Mouse (Mus musculus) cerebellum, postnatal 36 days (tissue): ENCODE measurements around the gene Htr6.

Source experiments
- DNase-seq, 2 experiments: peaks; one replicate each; pipeline ENCODE4 v3.0.0; 2021 to 2022; ENCODE audit warnings: mixed read lengths in 2 of 2

Gene Htr6

GRCm38 (mm10) chr4:139043600-139043999, 31.8 kb downstream of the Htr6 start:
- no peak for DNase-seq

DNA sequence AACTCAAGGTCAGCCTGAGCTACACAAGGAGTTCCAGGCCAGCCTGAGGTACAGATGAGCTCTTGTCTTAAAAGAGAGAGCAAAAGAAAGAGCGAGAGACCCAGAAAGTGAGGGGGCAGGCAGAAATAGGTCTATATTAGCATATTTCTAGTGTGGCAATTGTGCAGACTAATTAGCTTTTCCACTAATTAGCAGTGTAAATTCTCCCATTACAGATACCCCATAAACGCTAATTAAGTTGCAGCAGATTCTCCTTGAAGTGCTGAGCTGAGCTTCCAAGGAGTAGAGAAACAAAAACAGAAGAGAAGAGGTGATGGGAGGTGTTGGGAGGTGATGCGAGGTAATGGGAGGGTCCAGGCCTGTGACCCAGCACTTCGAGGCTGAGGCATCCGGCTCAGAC, 32.8 kb downstream of the Htr6 start:
- no peak for DNase-seq

- DNase-seq = no peak
Observed at GRCm38 (mm10) chr4:139040084-139040839, 35.1 kb downstream of the Htr6 start.

DNA sequence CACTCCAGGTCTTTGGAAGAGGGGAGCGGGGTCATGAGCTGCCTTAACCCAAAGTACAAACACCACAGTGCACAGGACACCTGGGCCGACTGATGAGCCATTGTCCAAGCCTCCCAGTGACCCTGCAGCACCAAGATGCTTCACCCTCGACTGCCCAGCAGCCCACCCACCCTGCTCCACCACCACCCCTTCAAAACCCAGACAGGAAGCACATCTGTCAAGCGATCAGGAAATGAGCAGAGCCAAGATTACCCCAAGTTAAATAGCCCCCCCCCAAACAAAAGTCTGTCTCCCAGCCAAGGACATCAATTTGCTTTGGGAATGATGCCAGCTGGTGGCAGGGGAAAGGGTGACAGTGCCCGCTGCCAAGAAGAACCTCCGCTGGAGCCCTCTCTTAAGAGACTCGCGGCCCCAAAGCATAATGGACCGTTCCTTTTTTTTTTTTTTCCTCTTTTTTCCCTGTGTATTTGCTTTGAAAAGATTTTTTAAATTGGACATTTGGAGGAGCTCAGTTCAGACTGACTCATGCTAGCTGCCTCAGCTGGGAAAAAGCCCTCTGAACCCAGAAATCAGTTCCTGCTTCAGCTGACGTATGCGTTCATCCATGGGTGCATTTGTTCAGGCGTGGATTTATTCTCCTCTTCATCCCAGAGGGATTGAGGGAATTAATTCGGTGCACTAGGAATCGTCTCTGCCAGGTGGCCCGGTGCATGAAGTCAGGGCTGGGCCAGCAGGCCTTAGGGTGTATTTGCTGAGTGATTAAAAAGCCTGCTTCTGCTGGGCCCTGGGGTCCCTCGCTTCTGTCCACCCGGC, 37.4 kb downstream of the Htr6 start:
- no peak for DNase-seq

DNA sequence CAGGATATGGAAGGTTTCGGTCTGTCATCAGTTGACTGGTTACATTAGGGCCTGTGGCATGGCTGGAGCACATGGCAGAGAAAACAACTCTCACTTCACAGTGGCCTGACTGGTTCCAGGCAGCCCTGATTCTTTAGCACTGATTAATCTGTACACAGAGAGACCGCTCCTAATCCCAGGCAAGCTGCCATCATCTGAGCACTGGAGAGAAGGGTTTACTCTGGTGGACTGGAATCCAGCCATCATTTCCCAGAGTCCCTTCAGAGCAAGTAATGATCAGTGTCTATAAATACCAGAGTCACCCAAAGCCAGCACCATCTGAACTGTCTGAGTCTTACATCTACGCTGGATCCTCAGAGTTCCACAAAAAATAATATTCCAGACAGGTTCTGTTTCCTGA, 39.6 kb downstream of the Htr6 start:
- no peak for DNase-seq

DNA sequence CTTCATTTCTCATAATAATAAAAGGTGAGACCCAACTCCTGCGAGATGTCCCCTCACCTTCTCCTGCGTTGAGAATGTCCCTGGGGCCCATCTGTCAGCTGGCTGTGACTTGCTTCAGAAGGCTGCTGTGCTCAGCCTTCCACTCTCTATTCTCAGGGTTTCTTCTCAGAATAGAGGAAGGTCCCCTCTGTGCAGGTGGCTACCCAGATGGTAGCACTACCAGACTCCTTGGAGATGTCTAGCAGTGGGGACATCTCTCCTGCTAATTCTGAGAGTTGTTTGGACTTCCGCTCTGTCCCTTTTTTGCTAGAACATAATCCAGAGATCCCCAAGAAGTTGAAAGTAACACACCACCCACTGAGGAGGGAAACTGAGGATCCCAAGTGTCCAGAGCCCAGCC, 40.4 kb downstream of the Htr6 start:
- DNase-seq = no peak

GRCm38 (mm10) chr4:139034540-139034939, 40.8 kb downstream of the Htr6 start:
- DNase-seq = no peak

- DNase-seq = no peak
Observed at GRCm38 (mm10) chr4:139034010-139034367, 41.4 kb downstream of the Htr6 start.

DNA sequence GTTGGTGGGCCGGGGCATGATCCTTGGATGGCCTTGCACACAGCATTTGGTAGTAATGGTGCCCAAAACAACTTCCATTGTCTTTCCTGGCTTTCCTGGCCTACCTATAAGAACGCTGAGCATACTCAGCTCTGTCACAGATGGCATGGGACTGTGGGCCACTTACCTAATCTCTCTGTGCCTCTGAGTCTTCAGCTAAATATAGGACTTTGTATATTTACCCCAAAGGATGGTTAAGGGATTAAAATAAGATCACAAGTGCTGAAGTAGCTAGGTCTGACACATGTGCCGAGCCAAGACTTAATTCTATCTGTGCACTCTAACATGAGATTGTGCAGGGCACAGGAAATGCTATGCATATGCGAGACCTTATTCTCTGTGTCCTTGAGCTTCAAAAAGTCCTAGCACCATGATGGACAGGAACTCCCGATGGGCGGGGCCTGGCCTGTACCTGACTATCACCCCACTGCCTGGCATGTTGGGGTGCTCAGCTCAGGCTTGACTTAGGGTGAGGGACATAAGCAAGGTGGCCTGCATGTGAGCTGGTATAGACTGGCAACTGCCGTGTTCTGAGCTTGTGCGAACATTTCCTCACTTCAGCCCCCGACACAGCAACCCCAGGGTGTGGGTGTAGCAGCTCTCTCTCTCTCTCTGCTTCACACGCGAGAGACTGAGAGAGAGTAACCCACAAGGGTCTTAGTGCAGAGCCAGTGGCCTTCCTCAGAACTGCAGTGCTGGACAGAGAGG, 41.9 kb downstream of the Htr6 start:
- DNase-seq = no peak

DNA sequence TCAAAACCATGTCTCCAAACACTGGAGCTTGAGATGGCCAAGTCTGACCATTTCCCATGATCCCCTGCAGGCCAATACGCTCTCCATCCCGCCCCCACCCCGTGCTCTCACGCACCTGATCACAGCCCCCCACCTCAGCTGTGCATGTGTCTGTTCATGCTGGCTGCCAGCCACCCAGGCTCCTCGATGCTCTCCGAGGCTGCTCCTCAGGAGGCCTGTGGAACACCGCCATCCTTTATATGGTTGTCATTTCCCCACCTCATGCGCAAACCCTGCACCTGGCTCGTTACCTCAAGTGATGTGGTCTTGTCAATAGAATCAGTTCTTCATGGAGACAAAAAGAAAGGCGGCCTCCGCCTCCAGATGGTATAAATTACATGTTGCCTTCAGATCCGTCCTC, 42.8 kb downstream of the Htr6 start:
- DNase-seq = no peak

- no peak for DNase-seq
Observed at GRCm38 (mm10) chr4:139030675-139031074, 44.7 kb downstream of the Htr6 start.

DNA sequence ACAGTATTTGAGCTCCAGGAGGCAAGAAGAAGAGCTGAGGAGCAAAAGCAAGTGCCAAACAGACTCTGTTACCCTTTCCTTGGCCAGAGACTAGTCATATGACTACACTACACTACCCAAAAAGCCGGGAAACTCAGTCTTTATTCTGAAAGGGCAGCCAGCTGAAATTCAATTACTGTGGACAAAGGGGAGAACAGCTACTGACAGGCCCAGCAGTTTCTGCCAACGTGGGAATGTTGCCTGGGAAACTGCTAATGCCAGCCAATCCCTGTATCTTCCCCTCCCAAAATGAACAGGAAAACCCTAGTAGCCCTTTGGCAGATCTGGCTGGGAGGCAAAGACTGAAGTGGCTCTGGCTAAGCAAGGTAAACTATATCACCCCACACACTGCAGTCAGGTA, 51.0 kb downstream of the Htr6 start:
- DNase-seq = no peak

GRCm38 (mm10) chr4:139020385-139020784, 55.0 kb downstream of the Htr6 start:
- no peak for DNase-seq

- no peak for DNase-seq
Observed at GRCm38 (mm10) chr4:139019413-139019812, 56.0 kb downstream of the Htr6 start.

GRCm38 (mm10) chr4:139018976-139019375, 56.4 kb downstream of the Htr6 start:
- no peak for DNase-seq

DNA sequence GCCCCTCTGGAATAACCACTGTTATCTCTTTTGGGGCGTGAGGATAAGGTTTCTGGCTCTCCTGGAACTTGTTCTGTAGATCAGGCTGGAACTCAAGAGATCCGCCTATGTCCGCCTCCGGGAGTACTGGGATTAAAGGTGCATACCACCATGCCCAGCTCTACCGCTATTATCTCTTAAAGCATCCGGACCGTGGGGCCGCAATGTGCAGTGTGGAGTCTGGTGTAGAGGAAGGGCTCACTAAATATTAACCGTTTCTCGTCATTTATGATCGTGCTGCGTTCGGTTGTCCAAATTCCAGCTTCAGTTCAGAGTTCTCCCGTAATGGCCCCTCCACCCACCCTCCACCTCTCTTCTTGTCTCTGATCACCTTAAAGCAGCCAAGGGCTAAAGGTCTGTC, 57.0 kb downstream of the Htr6 start:
- no peak for DNase-seq

GRCm38 (mm10) chr4:139014793-139015192, 60.6 kb downstream of the Htr6 start:
- no peak for DNase-seq

DNA sequence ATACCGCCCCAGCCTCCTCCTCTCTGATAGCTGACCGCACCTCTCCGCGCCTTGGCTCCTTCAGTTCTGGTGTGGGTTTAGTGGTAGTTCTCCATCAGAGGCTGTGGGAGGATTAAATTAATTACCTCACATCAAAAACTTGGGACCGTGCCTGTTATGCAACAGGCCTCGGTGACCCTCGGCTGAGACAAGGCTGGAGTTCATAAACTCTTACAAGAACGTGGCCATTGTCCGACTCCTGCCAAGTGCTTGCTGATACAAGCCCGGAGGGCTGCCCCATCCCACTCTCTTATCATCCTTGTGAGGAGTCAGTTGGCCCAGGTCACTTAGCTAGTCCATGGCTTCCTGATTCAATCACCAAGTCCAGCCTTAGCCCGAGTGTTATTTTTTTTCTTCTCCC, 62.1 kb downstream of the Htr6 start:
- no peak for DNase-seq

DNA sequence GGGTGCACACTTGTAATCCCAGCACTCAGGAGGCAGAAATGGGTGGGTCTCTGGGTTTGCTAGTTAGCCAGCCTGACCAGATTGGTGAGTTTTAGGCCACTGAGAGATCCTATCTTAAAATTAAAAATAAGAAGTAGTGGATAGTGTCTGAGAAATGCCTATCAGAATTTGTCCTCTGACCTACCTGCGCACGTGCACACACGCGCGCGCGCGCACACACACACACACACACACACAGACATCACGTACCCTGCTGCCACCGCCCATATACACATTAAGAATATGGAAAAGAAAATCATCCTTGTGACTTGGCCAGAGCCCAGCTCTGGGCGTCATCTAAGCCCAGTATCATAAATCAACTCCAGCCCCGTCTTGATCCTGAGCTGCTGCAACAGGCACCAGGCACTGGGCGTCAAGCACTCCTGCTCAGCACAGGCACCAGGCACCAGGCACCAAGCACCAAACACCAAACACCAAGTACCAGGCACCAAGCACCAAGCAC, 64.1 kb downstream of the Htr6 start:
- no peak for DNase-seq
